Comparison of ENCODE assay signal across 11 mouse cellular contexts in genomic region chr11:79287447-79287846, GRCm38 (mm10). TPM values are rescaled to one million over a fixed set of nuclear protein-coding genes. Genes with fewer than 3 reads are reported as not detected.
DNase-seq lines count a peak whose midpoint lies in the region.
"Had no signal": no experiment of that assay in that cellular context is flagged by ENCODE, and none has a peak within 500 bp of the region (broad histone marks: within the 10 kb centered on the region; RNA-seq: fewer than 3 reads in every experiment).

No protein-coding gene starts in this region.

- H3K27ac ChIP-seq in forebrain, embryonic 10.5 days = no peak overlapping the region

- no peaks in the 10 kb centered on the region for H3K27me3 ChIP-seq in splenic B cell, adult 2 months (ENCODE audit: control insufficient read depth, insufficient read depth, low read length, poor library complexity, severe bottlenecking)
- no peaks in the 10 kb centered on the region for H3K27me3 ChIP-seq in forebrain, embryonic 10.5 days (ENCODE audit: poor library complexity, severe bottlenecking)
- H3K27me3 ChIP-seq: limb, embryonic 12.5 days; neural tube, embryonic 15.5 days had no signal

- H3K9me3 ChIP-seq in forebrain, embryonic 10.5 days = no peaks in the 10 kb centered on the region
- H3K9me3 ChIP-seq: neural tube, embryonic 15.5 days had no signal

- H3K4me3 ChIP-seq in forebrain, embryonic 10.5 days = no peak overlapping the region
- H3K4me3 ChIP-seq: limb, embryonic 12.5 days; neural tube, embryonic 15.5 days had no signal

- no peaks in the 10 kb centered on the region for H3K36me3 ChIP-seq in splenic B cell, adult 2 months (ENCODE audit: control insufficient read depth, insufficient read depth, low read length, poor library complexity, severe bottlenecking)
- H3K36me3 ChIP-seq in forebrain, embryonic 10.5 days (replicated peaks) = no peaks in the 10 kb centered on the region
- H3K36me3 ChIP-seq: limb, embryonic 12.5 days; neural tube, embryonic 15.5 days had no signal

- H3K4me1 ChIP-seq in forebrain, embryonic 10.5 days = peaks cover 5% of the 10 kb centered on the region

- WGBS in forebrain, embryonic 10.5 days = 84% methylated on average over 6 of the region's 6 CpGs

- DNase-seq in kidney, postnatal 14 days = peak; percentile 14
- no peak for DNase-seq in kidney, adult 9 months
- peak; percentile 44 for DNase-seq in gonadal fat pad, adult 2 months (ENCODE audit: low read depth)
- peak; percentile 34 to 56 for DNase-seq in lung, adult 18-20 months
- peak; percentile 48 for DNase-seq in splenic B cell, adult 2 months (ENCODE audit: low read depth, low spot score)
- DNase-seq in retina, embryonic 14.5 days (ENCODE audit: low spot score) = no peak
- no peak for DNase-seq in frontal cortex, postnatal 10 days (ENCODE audit: low spot score in 2 of 2)
- DNase-seq in forebrain, embryonic 10.5 days (ENCODE audit: extremely low spot score, low spot score) = no peak

RNA-seq across cellular contexts. Expression of gene Gm9964, which starts 9.3 kb away (rescaled TPM):
- not detected in 2 replicates for polyA plus RNA-seq in gonadal fat pad, adult 2 months (2012; rRNA removed)
- 0.22 TPM in 1 of 2 replicates, not detected in the other for polyA plus RNA-seq in forebrain, embryonic 10.5 days (2016; fragmentation: Nextera tagmentation; extraction: Ambion mirVana)
- polyA plus RNA-seq: hindbrain, embryonic 16.5 days; limb, embryonic 12.5 days; neural tube, embryonic 15.5 days had no signal

RNA-seq across cellular contexts. Expression of gene Wsb1, which starts 33.0 kb away (rescaled TPM):
- 35.5 and 38.7 TPM in 2 replicates for polyA plus RNA-seq in gonadal fat pad, adult 2 months (2012; rRNA removed)
- polyA plus RNA-seq in forebrain, embryonic 10.5 days (2016; fragmentation: Nextera tagmentation; extraction: Ambion mirVana) = 256 and 266 TPM in 2 replicates

RNA-seq across cellular contexts. Expression of gene Nf1, which starts 52.0 kb away (rescaled TPM):
- polyA plus RNA-seq in gonadal fat pad, adult 2 months (2012; rRNA removed) = 12.1 and 15.6 TPM in 2 replicates
- 6.0 and 7.4 TPM in 2 replicates for polyA plus RNA-seq in forebrain, embryonic 10.5 days (2016; fragmentation: Nextera tagmentation; extraction: Ambion mirVana)

Comparison
In these comparisons a context has a peak if more than half of its experiments do, and no peak if none do; other contexts are left out.
1. DNase-seq: peak in kidney, postnatal 14 days (single experiment), gonadal fat pad, adult 2 months (single experiment), lung, adult 18-20 months (2 of 2) and splenic B cell, adult 2 months (single experiment); none in kidney, adult 9 months (single experiment), retina, embryonic 14.5 days (single experiment), frontal cortex, postnatal 10 days (0 of 2) and forebrain, embryonic 10.5 days (single experiment).